Mouse (Mus musculus): Measurements from ENCODE around the gene Asah2.

GRCm38 (mm10) chr19:32124155-32124554, 16.1 kb upstream of the Asah2 start:
- no peak for TF ChIP-seq CTCF (IDR thresholded peaks at IDR 0.05; ENCODE audit: insufficient read depth, low read depth, low read length)
- no peak for TF ChIP-seq POLR2A (IDR thresholded peaks at IDR 0.05; ENCODE audit: insufficient read depth, low read depth, low read length)
